Mouse (Mus musculus): ENCODE measurements around the gene Cacnb1. TPM values are rescaled to one million over a fixed set of nuclear protein-coding genes. Genes with fewer than 3 reads are reported as not detected.

Gene Cacnb1
- total RNA-seq, 2 experiments from 2014 or later, result 240 to 241 TPM

GRCm38 (mm10) chr11:98016824-98017223, 6.0 kb downstream of the Cacnb1 start:
- no peak for DNase-seq (ENCODE audit: low spot score in 2 of 2)

- DNase-seq (ENCODE audit: low spot score in 2 of 2), result no peak
Observed at GRCm38 (mm10) chr11:98016177-98016576, 6.7 kb downstream of the Cacnb1 start.

- DNase-seq (ENCODE audit: low spot score in 2 of 2), result no peak
Observed at GRCm38 (mm10) chr11:98012831-98013230, 10.0 kb downstream of the Cacnb1 start.

- DNase-seq (ENCODE audit: low spot score in 2 of 2), result peak in 1 of 2 experiments; percentile 18
Observed at GRCm38 (mm10) chr11:98011716-98012115, 11.1 kb downstream of the Cacnb1 start.

GRCm38 (mm10) chr11:98008087-98008486, 14.7 kb downstream of the Cacnb1 start:
- DNase-seq (ENCODE audit: low spot score in 2 of 2), result no peak

GRCm38 (mm10) chr11:98005686-98006085, 17.1 kb downstream of the Cacnb1 start:
- DNase-seq (ENCODE audit: low spot score in 2 of 2), result peak in 1 of 2 experiments; percentile 59

- DNase-seq (ENCODE audit: low spot score in 2 of 2), result peak in 1 of 2 experiments; percentile 32
Observed at GRCm38 (mm10) chr11:98005076-98005475, 17.8 kb downstream of the Cacnb1 start.

- no peak for DNase-seq (ENCODE audit: low spot score in 2 of 2)
Observed at GRCm38 (mm10) chr11:98004161-98004560, 18.7 kb downstream of the Cacnb1 start.

- DNase-seq (ENCODE audit: low spot score in 2 of 2), result no peak
Observed at GRCm38 (mm10) chr11:98003171-98003671, 19.6 kb downstream of the Cacnb1 start.

- peak; percentile 75 to 85 for DNase-seq (ENCODE audit: low spot score in 2 of 2)
Observed at GRCm38 (mm10) chr11:98002627-98003026, 20.2 kb downstream of the Cacnb1 start.

GRCm38 (mm10) chr11:98001986-98002385, 20.8 kb downstream of the Cacnb1 start:
- no peak for DNase-seq (ENCODE audit: low spot score in 2 of 2)

GRCm38 (mm10) chr11:98001351-98001824, 21.4 kb downstream of the Cacnb1 start:
- DNase-seq (ENCODE audit: low spot score in 2 of 2), result no peak

GRCm38 (mm10) chr11:98000378-98001140, 22.3 kb downstream of the Cacnb1 start:
- DNase-seq (ENCODE audit: low spot score in 2 of 2), result no peak

- DNase-seq (ENCODE audit: low spot score in 2 of 2), result no peak
Observed at GRCm38 (mm10) chr11:97999748-98000147, 23.1 kb downstream of the Cacnb1 start.

GRCm38 (mm10) chr11:97998898-97999608, 23.8 kb downstream of the Cacnb1 start:
- DNase-seq (ENCODE audit: low spot score in 2 of 2), result no peak

- DNase-seq (ENCODE audit: low spot score in 2 of 2), result no peak
Observed at GRCm38 (mm10) chr11:97998074-97998793, 24.6 kb downstream of the Cacnb1 start.

- no peak for DNase-seq (ENCODE audit: low spot score in 2 of 2)
Observed at GRCm38 (mm10) chr11:97997387-97997960, 25.4 kb downstream of the Cacnb1 start.

- no peak for DNase-seq (ENCODE audit: low spot score in 2 of 2)
Observed at GRCm38 (mm10) chr11:97996691-97997090, 26.1 kb downstream of the Cacnb1 start.

GRCm38 (mm10) chr11:97995564-97996288, 27.1 kb downstream of the Cacnb1 start, which contains the start of gene Arl5c:
Gene Arl5c (minus strand): TSS chr11:97996181.
- no peak for DNase-seq (ENCODE audit: low spot score in 2 of 2)

GRCm38 (mm10) chr11:97994539-97995100, 28.2 kb downstream of the Cacnb1 start:
- DNase-seq (ENCODE audit: low spot score in 2 of 2), result peak; percentile 53 to 75
